Mouse (Mus musculus) urinary bladder, postnatal 10 days (tissue): ENCODE data around the gene Fbxo40.

Source experiments
- DNase-seq: peaks from one replicate; pipeline ENCODE4 v3.0.0; 2022; ENCODE audit warnings: low spot score

Fbxo40 gene

GRCm38 (mm10) chr16:36921067-36921613 is 69.1 kb downstream of the Fbxo40 start:
- no peak for DNase-seq

DNA sequence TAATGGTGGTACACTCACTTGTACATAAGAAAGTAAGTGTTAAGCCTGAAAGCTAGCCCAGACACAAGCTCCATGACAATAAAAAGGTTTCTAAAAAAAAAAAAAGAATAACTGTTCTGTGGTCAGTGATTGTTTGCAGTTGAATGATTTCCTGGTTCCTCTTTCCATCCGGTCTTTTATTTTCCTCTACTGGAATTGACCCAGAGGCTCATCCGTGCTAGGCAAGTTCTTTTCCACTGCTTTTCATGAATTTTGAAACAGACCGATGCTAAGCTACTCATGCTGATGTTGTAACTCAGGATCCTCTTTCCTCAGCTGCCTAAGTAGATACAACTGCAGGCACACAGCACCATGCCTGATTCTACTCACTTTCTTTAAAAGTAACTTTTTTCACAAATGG is 69.9 kb downstream of the Fbxo40 start:
- DNase-seq: no peak

GRCm38 (mm10) chr16:36918505-36918904 is 71.8 kb downstream of the Fbxo40 start:
- DNase-seq: no peak

- DNase-seq: no peak
Observed at GRCm38 (mm10) chr16:36914195-36914594, 76.1 kb downstream of the Fbxo40 start.
